Mouse (Mus musculus) lung, postnatal 25 days (tissue): Measurements from ENCODE around the gene Zfp932.
A peak's percentile ranks its signal among the peaks of the same experiment; 100 is the strongest.
"Not testable (repeated sequence)": the region's sequence is repeated elsewhere in the genome, so short reads cannot be mapped to it uniquely, and the experiment has no call there.

Experiments
- DNase-seq: peaks from one replicate; pipeline ENCODE4 v3.0.0; 2022; ENCODE audit warnings: low spot score

Zfp932 gene

GRCm38 (mm10) chr5:109996026-109996937, at the start of gene Zfp932:
Gene Zfp932 (plus strand): TSS chr5:109996521.
- peak; percentile 90 for DNase-seq

- DNase-seq = no peak
Measured at GRCm38 (mm10) chr5:109950281-109950680, 46.0 kb upstream of the Zfp932 start.

DNA sequence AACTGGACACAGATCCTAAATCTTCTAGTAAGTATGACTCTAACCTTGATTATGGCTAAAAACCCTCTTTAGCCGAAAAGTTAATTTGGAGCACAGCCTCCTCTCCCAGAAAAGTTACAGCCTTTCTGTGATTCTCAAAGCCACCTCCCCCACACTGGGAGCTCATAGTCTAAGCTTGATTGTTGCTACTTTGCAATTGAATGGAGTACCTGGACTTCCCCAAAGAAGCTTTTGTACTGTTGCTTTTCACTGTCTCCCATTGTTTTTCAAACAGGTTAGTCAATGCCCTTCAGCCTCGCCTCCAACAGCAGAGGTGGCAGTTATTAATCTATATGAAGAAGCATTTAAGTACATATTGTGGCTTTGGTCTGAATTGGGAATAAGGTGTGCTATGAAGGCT, 15.6 kb upstream of the Zfp932 start:
- DNase-seq = not testable (repeated sequence)

GRCm38 (mm10) chr5:109995461-109995860, 860 bp upstream of the Zfp932 start:
- DNase-seq = not testable (repeated sequence)

- not testable (repeated sequence) for DNase-seq
Measured at GRCm38 (mm10) chr5:110015775-110016174, 19.5 kb downstream of the Zfp932 start.

- DNase-seq = no peak
Measured at GRCm38 (mm10) chr5:110023273-110023672, 27.0 kb downstream of the Zfp932 start.

GRCm38 (mm10) chr5:110023694-110024427, 27.5 kb downstream of the Zfp932 start:
- DNase-seq = peak; percentile 14

DNA sequence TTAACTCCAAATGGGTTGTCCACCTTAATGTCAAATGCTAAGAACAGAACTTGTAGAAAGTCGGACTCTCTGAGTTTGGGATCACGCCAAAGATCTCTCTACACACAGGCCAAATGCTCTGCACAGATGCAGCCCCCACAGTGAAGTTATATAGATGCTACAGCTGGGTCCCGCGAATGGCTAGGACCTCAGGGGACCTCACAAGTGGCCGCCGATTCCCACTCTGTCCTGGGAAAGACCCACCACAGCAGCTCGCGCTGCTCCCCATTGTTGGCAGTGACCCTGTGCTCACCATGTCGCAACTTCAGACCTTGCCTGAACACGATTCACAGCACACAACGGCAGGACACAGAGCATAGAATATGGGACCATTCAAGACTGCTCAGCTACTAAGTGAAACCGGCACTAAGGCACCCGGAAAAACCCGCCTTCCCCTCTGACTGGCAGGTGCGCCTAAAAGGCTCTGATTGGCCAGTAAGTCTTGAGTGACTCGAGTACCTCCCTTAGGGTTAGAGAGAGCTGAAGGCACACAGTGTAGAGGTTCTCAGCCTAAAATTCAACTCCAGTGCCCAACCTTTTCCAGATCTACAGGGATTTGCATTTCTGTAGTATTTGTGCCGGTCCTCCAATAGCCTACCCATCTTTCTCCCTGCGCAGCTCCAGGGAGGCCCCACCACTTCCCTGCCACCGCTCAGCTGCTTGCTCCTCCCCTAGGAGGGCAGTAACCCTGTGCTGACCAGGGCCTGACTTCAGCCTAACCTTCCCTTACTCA, 61.5 kb downstream of the Zfp932 start:
- DNase-seq = peak; percentile 91
